Mouse (Mus musculus) heart, embryonic 11.5 days (tissue): ENCODE measurements around the gene Idh3a. TPM values are rescaled to one million over a fixed set of nuclear protein-coding genes. Genes with fewer than 3 reads are reported as not detected.

Experiments
- ATAC-seq: fragments of 200-750 bp; cut with Nextera tagmentation; replicated peaks from 2 replicates; pipeline ENCODE4 v1.8.0; 2017; ENCODE audit warnings: moderate library complexity; ENCODE audit not compliant: insufficient number of reproducible peaks, low FRiP score, low TSS enrichment
- H3K27ac ChIP-seq: fragments of 300-500 bp; sonication (generic); 2 replicates; pipeline ENCODE4 v1.5.1; 2014; ENCODE audit warnings: mild to moderate bottlenecking, low read depth, low read length
- H3K27me3 ChIP-seq: fragments of 300-500 bp; sonication (generic); 2 replicates; pipeline ENCODE4 v1.6.1; 2014; ENCODE audit warnings: mild to moderate bottlenecking, low read length, mixed read lengths; ENCODE audit not compliant: control insufficient read depth, insufficient read depth
- H3K36me3 ChIP-seq: fragments of 300-500 bp; sonication (generic); 2 replicates; pipeline ENCODE4 v1.6.1; 2014; ENCODE audit warnings: mild to moderate bottlenecking, low read length, moderate library complexity, mixed read lengths; ENCODE audit not compliant: control insufficient read depth, insufficient read depth
- H3K4me1 ChIP-seq: fragments of 300-500 bp; sonication (generic); 2 replicates; pipeline ENCODE4 v1.6.1; 2014; ENCODE audit warnings: low read length; ENCODE audit not compliant: control insufficient read depth, insufficient read depth
- H3K4me2 ChIP-seq: fragments of 300-500 bp; sonication (generic); 2 replicates; pipeline ENCODE4 v1.6.1; 2014; ENCODE audit warnings: mild to moderate bottlenecking, moderate library complexity
- H3K4me3 ChIP-seq: fragments of 300-500 bp; sonication (generic); 2 replicates; pipeline ENCODE4 v1.5.1; 2014; ENCODE audit warnings: low read depth, low read length
- H3K9ac ChIP-seq: fragments of 300-500 bp; sonication (generic); 2 replicates; pipeline ENCODE4 v1.6.1; 2014; ENCODE audit warnings: mild to moderate bottlenecking, low read depth, low read length, moderate library complexity
- H3K9me3 ChIP-seq: fragments of 300-500 bp; sonication (generic); replicated peaks from 2 replicates; pipeline ENCODE4 v1.6.1; 2016; ENCODE audit warnings: low read length; ENCODE audit not compliant: control insufficient read depth
- WGBS: fragments of 180-500 bp; shearing (Covaris S2); extraction: QIAGEN DNeasy Blood & Tissue Kit; methylation state at CpG from one replicate; pipeline ENCODE4 v1.1.7; 2014; ENCODE audit not compliant: insufficient replicate concordance; 5-methylcytosine and 5-hydroxymethylcytosine counted together
- polyA plus RNA-seq: library from polyadenylated mRNA; unstranded; fragments of >200 nt; fragmentation: Nextera tagmentation; extraction: Ambion mirVana; gene quantifications from 2 replicates; pipeline ENCODE4 v1.2.1, GENCODE M21; 2014

Idh3a gene
- 441 and 486 TPM in 2 replicates for polyA plus RNA-seq

- H3K4me3 ChIP-seq: peak within 1 kb of the TSS; percentile 98
- no peaks in the 10 kb centered on the region for H3K9me3 ChIP-seq
- H3K4me1 ChIP-seq: peaks cover 11% of the 10 kb centered on the region
- H3K27me3 ChIP-seq: no peaks in the 10 kb centered on the region
- WGBS: under 1% methylated on average over 59 of the region's 73 CpGs
- peak; percentile 99 for ATAC-seq
- peak within 1 kb of the TSS; percentile 75 for H3K4me2 ChIP-seq
- H3K27ac ChIP-seq: peak within 1 kb of the TSS; percentile 76
- H3K36me3 ChIP-seq: peaks cover 4% of the 10 kb centered on the region
- peak within 1 kb of the TSS; percentile 96 for H3K9ac ChIP-seq
Observed at GRCm38 (mm10) chr9:54586199-54587061, at the start of gene Idh3a. TSS of gene Idh3a (plus strand) at chr9:54586334.

GRCm38 (mm10) chr9:54537030-54537429 lies 49.1 kb upstream of the Idh3a start:
- Histone ChIP-seq H3K36me3 (no peaks in the 10 kb centered on the region), H3K27ac (no peak overlapping the region), H3K4me2 (no peak overlapping the region), H3K9me3 (no peaks in the 10 kb centered on the region), H3K4me3 (no peak overlapping the region), H3K4me1 (no peaks in the 10 kb centered on the region), H3K9ac (no peak overlapping the region), H3K27me3 (no peaks in the 10 kb centered on the region)
- WGBS: 68% methylated on average over 4 of the region's 4 CpGs
- ATAC-seq: no peak

GRCm38 (mm10) chr9:54537480-54537879 lies 48.7 kb upstream of the Idh3a start:
- Histone ChIP-seq H3K36me3 (no peaks in the 10 kb centered on the region), H3K9me3 (no peaks in the 10 kb centered on the region), H3K27me3 (no peaks in the 10 kb centered on the region), H3K4me2 (no peak overlapping the region), H3K4me1 (no peaks in the 10 kb centered on the region), H3K27ac (no peak overlapping the region), H3K4me3 (no peak overlapping the region), H3K9ac (no peak overlapping the region)
- no peak for ATAC-seq
- WGBS: 83% methylated on average over 3 of the region's 3 CpGs

- 91% methylated on average over 3 of the region's 3 CpGs for WGBS
- Histone ChIP-seq H3K27me3 (no peaks in the 10 kb centered on the region), H3K4me3 (no peak overlapping the region), H3K4me2 (no peak overlapping the region), H3K9me3 (no peaks in the 10 kb centered on the region), H3K9ac (no peak overlapping the region), H3K27ac (no peak overlapping the region), H3K36me3 (no peaks in the 10 kb centered on the region), H3K4me1 (no peaks in the 10 kb centered on the region)
- ATAC-seq: no peak
Observed at GRCm38 (mm10) chr9:54538244-54538643, 47.9 kb upstream of the Idh3a start.

GRCm38 (mm10) chr9:54538684-54539083 lies 47.5 kb upstream of the Idh3a start, which contains the start of gene Sh2d7:
TSS of gene Sh2d7 (plus strand) at chr9:54538984.
- WGBS: 88% methylated on average over 14 of the region's 14 CpGs
- no peaks in the 10 kb centered on the region for H3K27me3 ChIP-seq
- no peak within 1 kb of the TSS for H3K4me2 ChIP-seq
- ATAC-seq: no peak
- no peaks in the 10 kb centered on the region for H3K4me1 ChIP-seq
- no peak within 1 kb of the TSS for H3K9ac ChIP-seq
- H3K4me3 ChIP-seq: no peak within 1 kb of the TSS
- H3K36me3 ChIP-seq: no peaks in the 10 kb centered on the region
- H3K9me3 ChIP-seq: no peaks in the 10 kb centered on the region
- H3K27ac ChIP-seq: no peak within 1 kb of the TSS

GRCm38 (mm10) chr9:54540801-54541200 lies 45.3 kb upstream of the Idh3a start:
- no peaks in the 10 kb centered on the region for H3K9me3 ChIP-seq
- no peak overlapping the region for H3K4me2 ChIP-seq
- no peaks in the 10 kb centered on the region for H3K4me1 ChIP-seq
- H3K4me3 ChIP-seq: no peak overlapping the region
- no peak overlapping the region for H3K27ac ChIP-seq
- no peak overlapping the region for H3K9ac ChIP-seq
- H3K36me3 ChIP-seq: no peaks in the 10 kb centered on the region
- WGBS: 66% methylated on average over 5 of the region's 5 CpGs
- no peak for ATAC-seq
- H3K27me3 ChIP-seq: no peaks in the 10 kb centered on the region

GRCm38 (mm10) chr9:54544212-54544953 lies 41.8 kb upstream of the Idh3a start:
- H3K4me1 ChIP-seq: no peaks in the 10 kb centered on the region; the same call in 1 of the 2 replicates
- no peak overlapping the region for H3K4me2 ChIP-seq
- no peaks in the 10 kb centered on the region; the same call in 1 of the 2 replicates for H3K27me3 ChIP-seq
- 71% methylated on average over 9 of the region's 9 CpGs for WGBS
- H3K36me3 ChIP-seq: no peaks in the 10 kb centered on the region
- no peak for ATAC-seq
- H3K9me3 ChIP-seq: no peaks in the 10 kb centered on the region
- no peak overlapping the region for H3K9ac ChIP-seq
- H3K27ac ChIP-seq: no peak overlapping the region
- H3K4me3 ChIP-seq: no peak overlapping the region

GRCm38 (mm10) chr9:54544954-54545315 lies 41.2 kb upstream of the Idh3a start:
- Histone ChIP-seq H3K4me2 (no peak overlapping the region), H3K36me3 (no peaks in the 10 kb centered on the region), H3K27ac (no peak overlapping the region), H3K27me3 (no peaks in the 10 kb centered on the region; the same call in 1 of the 2 replicates), H3K4me3 (no peak overlapping the region), H3K4me1 (no peaks in the 10 kb centered on the region; the same call in 1 of the 2 replicates), H3K9me3 (no peaks in the 10 kb centered on the region), H3K9ac (no peak overlapping the region)
- WGBS: 83% methylated on average over 4 of the region's 4 CpGs
- ATAC-seq: no peak
